Mouse (Mus musculus) c-Kit-positive CD71-positive TER-119-negative erythroid progenitor cells, embryonic 14.5 days (primary cell): Measurements from ENCODE around the gene Mapk9.
"Not testable (repeated sequence)": the region's sequence is repeated elsewhere in the genome, so short reads cannot be mapped to it uniquely, and the experiment has no call there.

Experiments used
- DNase-seq: peaks from one replicate; pipeline ENCODE4 v3.0.0-alpha.2; 2013; ENCODE audit warnings: low read depth

Mapk9 gene

DNA sequence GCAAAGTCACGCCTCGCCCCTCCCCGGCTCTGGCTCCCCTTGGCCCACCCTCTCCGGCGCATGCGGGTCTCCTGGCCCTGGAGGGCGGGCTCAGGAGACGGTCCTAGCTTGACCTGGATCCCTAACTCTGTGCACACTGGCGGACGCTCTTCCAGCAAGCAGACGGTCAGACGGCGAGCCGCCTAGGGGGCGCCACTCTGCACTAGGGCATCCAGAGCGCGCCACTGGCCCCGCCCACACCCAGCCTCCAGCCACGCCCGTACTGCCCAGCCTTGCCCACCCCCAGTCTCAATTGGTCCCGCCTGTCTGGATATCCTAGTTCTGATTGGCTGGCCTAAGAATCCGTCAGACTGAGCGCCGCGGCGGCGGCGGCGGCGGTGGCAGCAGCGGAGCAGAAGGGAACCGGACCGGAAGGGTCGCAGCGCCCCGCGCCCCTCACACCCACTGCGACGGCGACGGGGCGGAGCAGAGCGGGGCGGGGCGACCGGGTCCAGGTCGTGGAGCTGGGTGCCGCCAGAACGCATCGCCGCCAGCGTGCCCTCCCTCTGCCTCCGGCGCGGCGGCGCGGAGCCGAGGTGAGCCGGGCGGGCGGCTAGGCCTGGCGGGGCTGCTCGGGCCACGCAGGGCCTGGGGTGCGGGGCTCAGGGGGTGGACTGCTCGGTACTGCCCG lies at the start of gene Mapk9:
Mapk9 (plus strand) TSS at position 351 of the 670 bp plus-strand sequence.
- DNase-seq, result peak; percentile 96

DNA sequence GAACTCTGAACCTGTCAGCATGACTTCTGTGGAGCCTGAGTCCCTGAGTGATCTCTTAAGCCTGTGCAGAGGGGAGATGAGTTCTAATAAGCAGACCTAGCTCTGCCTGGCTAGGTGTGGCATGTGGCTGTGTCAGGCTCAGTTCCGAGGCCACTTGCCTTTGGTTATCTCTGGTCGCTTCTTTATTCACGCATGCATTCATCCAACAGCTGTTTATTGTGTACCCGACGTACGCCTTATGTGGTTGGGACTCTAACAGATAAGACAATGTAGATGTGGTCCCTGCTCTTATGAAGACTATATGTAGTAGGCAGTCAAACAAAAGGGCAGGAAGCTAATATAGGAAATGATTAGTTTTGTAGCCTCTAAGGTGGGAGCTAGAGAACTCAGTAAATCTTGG lies 47.6 kb upstream of the Mapk9 start:
- DNase-seq, result no peak

DNA sequence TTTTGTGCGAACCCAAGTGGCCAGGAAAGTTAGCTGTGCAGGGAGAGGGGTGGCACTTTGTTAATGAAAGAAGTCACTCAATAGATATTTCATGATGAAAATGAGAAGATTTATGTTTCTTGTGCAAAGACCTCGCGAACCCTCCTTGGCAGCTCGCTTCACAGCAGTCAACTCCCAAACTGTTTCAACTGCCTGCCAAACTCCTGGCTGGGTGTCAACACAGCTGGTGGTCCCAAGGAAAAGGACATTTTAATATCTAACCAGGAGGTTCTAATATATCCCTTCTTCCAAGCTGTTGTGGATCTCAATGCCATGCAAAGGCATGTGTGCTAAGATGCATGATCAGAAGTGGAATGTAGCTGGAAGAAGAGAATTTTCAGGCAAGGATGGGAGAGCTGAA lies 45.0 kb upstream of the Mapk9 start:
- DNase-seq, result no peak

DNA sequence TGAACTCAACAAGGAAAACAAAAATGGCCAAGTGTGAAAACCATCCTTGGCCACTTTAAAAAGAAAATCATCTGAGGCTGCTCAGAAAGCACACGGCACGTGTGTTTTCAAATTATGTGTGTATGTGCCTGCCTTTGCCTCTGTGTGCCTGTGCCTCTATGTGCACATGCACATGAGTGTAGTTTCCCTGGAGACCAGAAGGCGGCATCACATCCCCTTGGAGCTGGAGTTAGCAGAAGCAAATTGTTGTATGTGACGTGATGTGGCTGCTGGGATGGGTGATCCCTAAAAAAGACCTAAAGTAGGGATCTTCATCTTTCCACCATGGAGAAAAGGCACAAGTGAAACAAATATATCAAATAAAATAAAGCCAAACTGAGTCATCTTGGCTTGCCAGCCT lies 42.8 kb upstream of the Mapk9 start:
- DNase-seq, result no peak

DNA sequence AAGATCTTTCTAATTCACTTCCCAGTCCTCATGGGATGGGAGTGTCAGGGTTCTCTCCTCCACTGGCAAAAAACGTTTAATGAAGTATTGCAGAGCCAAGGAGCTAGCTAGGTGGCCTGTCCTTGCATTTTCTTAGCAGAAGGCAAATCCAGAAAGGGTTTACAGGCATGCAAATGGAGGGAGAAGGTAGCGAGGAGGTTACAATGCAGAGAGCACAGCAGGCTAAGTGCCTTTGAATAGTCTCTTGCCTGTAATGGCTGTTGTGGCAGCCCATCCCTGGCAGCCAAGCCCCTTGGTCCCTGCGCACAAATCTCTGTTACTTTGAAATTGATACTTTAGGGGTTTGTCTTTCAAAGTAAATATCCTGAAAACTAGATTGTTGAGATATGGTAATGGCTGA lies 40.3 kb upstream of the Mapk9 start:
- DNase-seq, result no peak

DNA sequence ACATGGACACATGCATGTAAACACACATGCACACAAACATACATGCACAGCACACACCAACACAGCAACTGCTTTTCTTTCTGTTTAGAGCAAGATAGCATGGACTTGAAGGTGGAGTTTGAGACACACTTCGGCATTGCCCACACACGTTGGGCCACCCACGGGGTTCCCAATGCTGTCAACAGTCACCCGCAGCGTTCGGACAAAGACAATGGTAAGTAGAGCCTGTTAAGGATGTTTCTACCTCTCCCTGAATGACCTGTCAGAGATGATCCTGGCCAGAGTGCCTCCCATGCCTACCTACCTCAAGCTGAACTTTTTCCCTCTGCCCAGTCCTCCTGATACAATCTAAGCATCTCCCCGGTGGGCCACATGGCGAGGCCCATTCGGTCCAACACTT lies 37.6 kb upstream of the Mapk9 start:
- DNase-seq, result no peak

DNA sequence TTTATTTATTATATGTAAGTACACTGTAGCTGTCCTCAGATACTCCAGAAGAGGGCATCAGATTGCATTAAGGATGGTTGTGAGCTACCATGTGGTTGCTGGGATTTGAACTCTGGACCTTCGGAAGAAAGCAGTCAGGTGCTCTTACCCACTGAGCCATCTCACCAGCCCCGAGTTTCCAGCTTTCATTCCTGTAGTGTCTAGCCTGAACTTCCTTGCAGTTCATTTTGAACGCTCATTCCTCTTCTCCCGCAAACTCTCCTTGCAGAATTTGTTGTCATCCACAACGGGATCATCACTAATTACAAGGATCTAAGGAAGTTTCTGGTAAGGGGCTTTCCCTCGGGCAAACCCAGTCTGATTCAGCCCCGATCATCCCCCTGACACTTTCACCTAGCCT lies 35.9 kb upstream of the Mapk9 start:
- DNase-seq, result not testable (repeated sequence)

DNA sequence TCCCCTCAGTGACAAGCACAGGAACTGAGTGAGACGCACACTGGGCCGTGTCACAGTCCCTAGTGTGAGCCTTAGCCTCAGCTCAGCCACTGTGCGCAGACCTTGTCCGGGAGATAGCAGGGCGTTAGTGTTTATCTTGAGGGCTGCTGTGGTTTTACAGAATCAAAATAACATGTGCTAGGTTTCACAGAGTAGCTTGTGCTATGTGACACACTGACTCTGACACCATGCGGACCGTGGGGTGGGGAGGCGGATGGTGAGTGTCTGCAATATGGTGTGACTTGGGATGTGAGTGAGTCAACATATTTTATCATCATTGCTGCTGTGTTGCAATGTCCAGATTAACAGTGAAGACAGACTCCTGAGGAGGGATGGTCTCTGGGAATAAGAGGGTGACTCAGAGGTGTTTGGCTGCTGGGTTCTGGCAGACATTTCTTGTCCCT lies 35.4 kb upstream of the Mapk9 start:
- peak; percentile 56 for DNase-seq

DNA sequence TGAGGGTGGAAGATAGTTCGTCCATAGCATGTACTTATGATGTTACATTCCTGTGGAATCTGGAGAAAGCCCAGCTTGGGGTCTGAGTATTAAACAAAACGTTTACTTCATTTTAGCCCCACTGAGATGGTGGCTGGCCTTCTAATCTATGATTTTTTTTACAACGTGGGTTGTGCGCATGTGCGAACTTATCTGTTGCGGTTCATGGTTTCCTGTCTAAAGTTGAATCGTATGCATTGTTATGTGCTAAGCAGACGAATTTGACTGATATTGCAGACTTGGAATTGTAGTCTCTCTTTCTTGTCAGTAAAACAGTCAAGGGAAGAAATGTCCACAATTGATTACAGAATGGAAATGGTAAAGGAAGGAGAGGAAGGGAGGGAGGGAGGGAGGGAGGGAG lies 34.7 kb upstream of the Mapk9 start:
- DNase-seq, result peak; percentile 64

DNA sequence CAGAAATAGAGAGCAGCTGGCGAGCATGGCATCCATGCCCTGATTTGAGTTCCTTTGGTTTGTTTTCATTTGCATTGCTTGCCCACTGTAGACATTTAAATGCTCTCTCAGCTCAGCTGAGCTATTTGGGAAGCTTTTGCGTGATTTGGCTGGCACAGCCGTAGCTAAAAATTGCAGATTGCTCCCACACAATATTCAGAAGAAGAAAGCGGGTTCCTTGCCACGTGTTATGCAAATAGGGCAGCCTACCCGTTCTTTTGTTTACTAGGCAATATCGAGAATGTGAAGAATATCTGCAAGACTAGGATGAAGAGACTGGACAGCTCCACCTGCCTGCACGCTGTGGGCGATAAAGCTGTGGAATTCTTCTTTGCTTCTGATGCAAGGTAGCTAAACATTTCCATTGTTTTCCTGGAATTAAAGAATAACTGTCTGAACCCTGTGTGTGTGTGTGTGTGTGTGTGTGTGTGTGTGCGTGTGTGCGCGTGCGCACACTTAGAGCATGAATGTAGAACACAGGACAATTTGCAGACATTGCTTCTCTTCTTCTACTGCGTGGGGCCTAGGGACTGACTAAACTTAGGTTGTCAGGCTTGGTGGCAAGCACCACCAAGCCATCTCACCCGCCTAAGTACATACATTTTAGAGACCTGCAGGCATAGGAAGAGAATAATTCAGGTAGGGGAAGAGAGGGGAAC lies 27.5 kb upstream of the Mapk9 start:
- DNase-seq, result no peak

DNA sequence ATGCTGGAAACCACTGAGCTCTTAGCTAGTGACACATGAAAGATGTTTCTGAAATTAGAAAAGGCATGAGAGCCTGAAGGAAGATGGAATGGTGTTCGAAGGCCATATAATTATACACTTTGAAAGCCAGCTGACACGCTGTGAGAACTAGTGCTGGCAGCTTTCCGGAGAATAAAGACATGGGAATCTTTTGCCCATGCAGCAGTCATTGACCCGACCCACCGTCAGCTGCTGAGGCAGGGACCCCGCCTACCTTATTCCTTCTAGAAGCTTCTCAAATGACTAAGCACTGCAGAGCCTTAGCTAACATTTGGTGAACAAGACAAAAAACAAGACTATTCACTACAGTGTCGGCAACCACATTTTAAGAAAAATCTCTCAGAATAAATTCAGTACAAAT lies 26.9 kb upstream of the Mapk9 start:
- DNase-seq, result no peak

DNA sequence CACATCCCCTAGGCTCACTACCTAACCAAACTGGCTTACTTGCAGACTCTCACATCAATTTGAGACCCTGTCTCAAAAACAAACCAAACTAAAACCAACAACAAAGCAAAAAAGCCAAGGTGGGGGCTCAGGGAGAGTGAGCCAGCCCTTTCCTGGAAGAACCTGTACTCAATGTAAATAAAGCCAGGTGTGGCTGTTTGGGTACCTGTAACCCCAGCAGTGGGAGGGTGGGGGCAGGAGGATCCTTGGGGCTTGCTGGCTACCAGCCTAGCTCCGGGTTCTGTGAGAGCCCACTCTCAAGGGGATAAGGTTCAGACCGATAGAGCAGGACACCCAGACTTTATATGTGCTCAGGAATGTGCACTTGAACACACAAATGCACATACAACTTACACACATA lies 25.6 kb upstream of the Mapk9 start:
- DNase-seq, result no peak

DNA sequence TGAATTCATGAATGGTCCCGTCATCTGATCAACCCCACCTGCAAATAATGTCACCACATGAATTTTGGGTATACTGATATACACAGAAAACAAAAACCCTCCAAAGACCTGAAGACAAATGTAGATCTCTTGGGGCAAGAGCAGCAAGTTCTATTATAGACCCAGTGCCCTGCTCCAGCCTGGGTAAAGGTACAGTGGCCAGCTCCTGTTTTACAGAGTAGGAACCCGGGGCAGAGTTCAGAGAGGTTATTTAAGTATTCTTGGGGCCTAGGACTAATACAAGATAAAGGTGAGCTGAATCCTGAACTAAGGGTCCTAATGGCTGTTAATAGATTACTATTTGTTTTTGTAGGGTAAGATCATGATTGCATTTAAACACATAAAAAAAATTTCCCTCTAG lies 25.0 kb upstream of the Mapk9 start:
- no peak for DNase-seq

DNA sequence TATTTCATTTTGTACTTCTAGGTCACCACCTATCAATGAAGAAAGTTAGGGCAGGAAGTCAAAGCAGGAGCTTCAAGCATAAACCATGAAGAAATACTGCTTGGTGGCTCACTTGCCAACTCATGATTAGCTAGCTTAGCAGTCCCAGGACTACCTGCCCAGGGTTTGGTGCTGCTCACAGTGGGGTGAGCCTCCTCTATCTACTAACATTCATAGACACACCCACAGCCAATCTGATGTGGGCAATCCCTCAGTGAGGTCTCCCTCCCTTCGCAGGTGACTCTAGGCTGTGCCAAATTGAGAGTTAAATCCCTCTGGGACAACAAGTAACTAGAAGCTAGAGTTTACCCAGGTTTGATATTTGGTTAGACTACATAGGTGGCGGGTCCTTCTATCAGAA lies 24.2 kb upstream of the Mapk9 start:
- no peak for DNase-seq

DNA sequence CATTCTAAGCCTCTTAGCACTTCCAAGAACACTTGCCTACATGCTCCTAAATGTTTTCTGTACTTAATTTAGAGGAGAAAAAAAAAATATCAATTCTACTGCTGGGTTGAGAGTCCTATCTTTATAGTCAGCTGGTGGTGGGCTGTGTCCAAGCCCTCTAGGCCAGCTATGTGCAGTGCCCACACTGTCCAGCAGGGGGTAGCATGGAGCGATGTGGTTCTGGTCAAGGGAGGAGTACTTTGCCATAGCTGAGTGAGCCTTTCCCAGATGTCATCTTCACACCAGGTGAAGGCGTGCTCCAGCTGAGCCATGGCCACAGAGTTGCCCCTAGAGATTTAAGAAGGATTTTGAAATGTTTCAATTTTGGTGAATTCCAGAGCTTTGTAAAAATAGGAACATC lies 21.7 kb upstream of the Mapk9 start:
- DNase-seq, result no peak

DNA sequence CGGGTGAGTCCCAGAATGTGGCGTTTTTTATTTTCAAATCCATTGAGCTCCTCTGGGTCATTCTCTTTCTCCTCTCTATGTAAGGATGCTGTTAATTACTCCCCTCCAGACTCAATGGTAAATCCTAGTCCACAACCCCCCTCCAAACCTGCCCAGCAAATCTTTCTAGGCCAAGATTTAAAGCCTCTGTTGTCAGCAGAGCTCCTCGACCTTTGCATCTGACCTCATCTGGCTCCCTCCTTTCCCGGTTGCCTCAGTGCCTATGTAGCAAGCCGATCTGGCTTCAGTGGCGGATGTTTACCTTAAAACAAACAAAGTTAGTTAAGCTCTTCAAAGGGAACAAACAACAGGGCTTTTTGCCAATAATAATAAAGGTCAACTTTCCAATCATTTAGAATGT lies 19.3 kb upstream of the Mapk9 start:
- DNase-seq, result no peak

DNA sequence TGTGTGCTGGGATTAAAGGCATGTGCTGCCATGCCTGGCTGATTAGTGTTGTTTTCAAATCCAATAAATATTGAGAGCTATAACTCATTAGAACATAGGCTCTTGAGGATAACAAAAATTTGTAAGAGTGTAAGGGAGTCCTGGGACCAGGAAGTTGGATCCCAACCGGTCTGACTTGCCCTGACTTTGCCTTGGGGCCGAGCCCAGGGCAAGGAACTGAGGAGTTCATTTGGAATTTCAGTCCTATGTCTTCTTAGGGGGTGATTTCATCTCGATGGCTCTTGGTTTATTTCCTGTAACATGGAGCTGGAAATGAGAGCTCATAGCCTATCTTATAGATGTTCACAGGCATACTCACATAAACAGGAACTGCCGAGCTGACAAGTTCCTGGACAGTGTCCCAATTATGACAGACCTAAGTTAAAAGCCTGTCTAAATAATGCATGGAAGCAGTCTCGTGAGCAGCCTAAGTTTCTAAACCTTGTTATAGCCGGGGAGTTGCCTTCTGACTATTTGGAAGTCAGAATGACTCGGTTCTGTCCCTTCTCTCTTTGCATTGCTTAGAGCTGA lies 17.3 kb upstream of the Mapk9 start:
- DNase-seq, result no peak

DNA sequence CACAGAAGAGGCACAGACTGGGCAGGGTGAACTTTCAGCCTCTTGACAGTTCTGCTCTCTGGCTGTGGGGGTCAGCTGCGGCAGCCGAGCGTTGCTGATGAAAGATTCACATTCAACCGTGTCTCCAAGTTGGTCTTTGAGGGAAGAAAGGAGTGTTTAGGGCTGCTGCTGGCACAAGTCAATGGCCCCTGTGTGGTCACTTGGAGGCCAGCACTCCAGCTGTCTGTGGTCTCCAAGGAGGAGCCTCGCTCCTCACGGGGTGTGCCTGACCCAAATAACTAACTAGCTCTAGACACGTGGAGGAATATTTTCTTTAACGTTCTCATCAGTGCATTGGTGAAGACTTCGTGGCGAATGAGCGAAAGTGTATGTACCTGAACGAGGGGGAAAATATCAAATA lies 14.6 kb upstream of the Mapk9 start:
- no peak for DNase-seq

DNA sequence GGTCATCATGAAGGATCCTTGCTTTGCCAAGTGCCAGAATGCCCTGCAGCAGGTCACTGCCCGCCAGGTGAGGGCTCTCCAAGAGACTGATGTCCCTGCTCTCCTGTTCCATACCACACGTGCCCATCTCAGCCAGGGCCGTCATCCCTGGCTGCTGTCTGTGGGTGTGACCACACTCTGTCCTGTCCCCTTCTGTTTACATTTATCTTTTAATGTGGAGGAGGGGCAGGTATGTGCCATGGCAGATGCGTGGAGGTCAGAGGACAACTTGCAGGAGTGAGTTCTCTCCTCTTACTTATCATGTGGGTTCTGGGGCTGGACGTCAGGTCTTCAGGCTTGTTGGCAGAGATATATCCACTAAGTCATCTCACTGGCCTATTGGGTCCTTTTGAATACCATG lies 13.6 kb upstream of the Mapk9 start:
- DNase-seq, result no peak

DNA sequence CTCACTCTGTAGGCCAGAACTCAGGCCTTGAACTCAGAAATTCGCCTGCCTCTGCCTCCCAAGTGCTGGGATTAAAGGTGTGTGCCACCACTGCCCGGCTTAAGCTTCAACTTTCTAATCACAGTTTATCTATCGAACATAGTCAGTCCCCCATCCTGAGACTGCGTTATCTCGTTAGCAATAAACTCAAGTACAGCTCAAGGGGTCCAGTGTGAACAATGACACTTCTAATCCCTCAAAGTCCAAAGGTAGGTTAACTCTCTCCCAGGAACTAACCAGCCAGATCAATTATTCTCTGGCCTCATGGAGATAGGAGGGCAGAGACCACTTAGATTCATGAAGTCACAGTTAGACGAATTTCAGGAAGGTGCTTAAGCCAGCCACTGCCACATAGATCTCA lies 12.3 kb upstream of the Mapk9 start:
- DNase-seq, result no peak

DNA sequence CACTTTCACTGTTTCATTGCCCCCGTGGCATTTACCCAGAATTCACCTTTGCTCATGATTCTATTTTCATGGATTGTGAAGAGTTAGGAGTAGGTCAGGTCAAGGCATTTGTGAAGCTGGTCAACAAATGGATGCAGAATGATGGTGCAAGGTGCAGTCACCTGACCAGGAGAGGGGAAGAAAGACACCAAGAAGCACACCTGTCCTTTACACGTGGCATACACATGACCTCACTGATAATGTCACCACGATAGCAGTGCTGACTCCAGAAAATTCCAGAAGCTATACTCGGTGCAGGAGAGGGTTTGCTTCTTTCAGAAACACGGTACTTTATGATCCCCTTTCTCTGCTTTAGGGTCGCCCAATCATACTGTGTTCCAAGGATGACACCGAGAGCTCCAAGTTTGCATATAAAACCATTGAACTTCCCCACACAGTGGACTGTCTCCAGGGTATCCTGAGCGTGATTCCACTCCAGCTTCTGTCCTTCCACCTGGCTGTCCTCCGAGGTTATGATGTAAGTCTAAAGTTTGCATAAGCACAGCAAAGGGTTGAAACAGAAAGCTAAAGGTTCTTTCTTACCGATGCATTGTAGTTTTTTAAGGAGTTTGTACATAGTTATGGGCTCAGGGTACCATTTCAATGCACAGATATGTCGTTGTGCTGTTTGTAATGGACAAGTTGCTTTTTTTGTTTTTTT lies 11.1 kb upstream of the Mapk9 start:
- DNase-seq, result no peak

DNA sequence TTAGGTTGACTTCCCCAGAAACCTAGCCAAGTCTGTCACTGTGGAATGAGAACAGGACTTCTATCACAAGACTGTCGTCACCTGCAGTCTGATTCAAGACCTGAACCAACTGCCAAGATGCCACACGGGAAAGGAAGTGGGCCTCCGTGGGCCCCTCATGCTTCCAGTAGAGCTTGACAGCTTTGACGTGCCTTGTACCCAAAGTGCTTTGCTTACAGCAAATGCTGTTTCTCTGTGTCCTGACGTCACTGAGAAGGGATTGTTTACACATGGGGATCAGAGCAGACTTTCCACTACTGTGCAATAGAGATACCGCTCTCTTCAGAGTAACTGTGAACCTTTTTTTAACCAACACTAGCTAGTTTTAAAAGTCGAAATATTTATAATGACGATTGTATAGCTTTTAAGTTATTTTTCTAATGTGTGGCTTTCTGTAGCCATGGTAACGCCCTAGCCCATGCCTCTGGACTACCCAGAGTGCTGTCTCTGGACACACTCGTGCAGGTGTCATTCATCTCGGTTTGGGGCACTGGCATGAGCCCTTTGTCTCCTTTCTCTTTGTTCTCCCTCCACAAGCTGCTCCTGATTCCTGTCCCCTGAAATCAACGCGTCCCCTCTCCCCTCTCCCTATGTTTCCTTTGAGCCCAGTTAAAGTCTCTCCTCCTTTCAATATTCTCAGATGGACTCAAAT lies 8.7 kb upstream of the Mapk9 start:
- DNase-seq, result no peak
